Mouse (Mus musculus): ENCODE measurements at regions not wholly inside any gene's neighbourhood (a gene's known extent, or its start where the extent isn't known, plus 50 kb on each side); places are given as distances from the start of the nearest gene placed in this dataset.
A peak's percentile ranks its signal among the peaks of the same experiment; 100 is the strongest.

- intact Hi-C loops (cut with DNase I) = no loop called here
- H3K27ac ChIP-seq = 0 out of 2 replicates have a peak overlapping the region, but pooled peaks have one; percentile 15
- DNase-seq (ENCODE audit: extremely low spot score in 1 of 2, low spot score in 2 of 2) = no peak
- H3K4me3 ChIP-seq = no peak overlapping the region
- no peak for TF ChIP-seq CTCF (IDR thresholded peaks at IDR 0.05)
These were observed 247.0 kb downstream of the Enc1 start for GRCm38 (mm10) chr13:97487746-97488473.

GRCm38 (mm10) chr13:97486490-97486889, 245.6 kb downstream of the Enc1 start:
- intact Hi-C loops (cut with DNase I) = no loop called here
- no peak for TF ChIP-seq CTCF (IDR thresholded peaks at IDR 0.05)
- Histone ChIP-seq H3K27ac (peak overlapping the region; percentile 72; the same call in 1 of the 2 replicates), H3K4me3 (no peak overlapping the region)
- DNase-seq (ENCODE audit: extremely low spot score in 1 of 2, low spot score in 2 of 2) = no peak

GRCm38 (mm10) chr13:97485886-97486285, 245.0 kb downstream of the Enc1 start:
- no peak overlapping the region for H3K4me3 ChIP-seq
- no peak for TF ChIP-seq CTCF (IDR thresholded peaks at IDR 0.05)
- peak overlapping the region; percentile 72 for H3K27ac ChIP-seq
- no peak for DNase-seq (ENCODE audit: extremely low spot score in 1 of 2, low spot score in 2 of 2)
- intact Hi-C loops (cut with DNase I) = no loop called here

- intact Hi-C loops (cut with DNase I) = no loop called here
- TF ChIP-seq CTCF (IDR thresholded peaks at IDR 0.05) = no peak
- Histone ChIP-seq H3K27ac (peak overlapping the region; percentile 72), H3K4me3 (no peak overlapping the region)
- no peak for DNase-seq (ENCODE audit: extremely low spot score in 1 of 2, low spot score in 2 of 2)
These were observed 244.1 kb downstream of the Enc1 start for GRCm38 (mm10) chr13:97484808-97485545.

GRCm38 (mm10) chr13:97483681-97484080, 242.8 kb downstream of the Enc1 start:
- intact Hi-C loops (cut with DNase I) = no loop called here
- no peak for TF ChIP-seq CTCF (IDR thresholded peaks at IDR 0.05)
- no peak for DNase-seq (ENCODE audit: extremely low spot score in 1 of 2, low spot score in 2 of 2)
- H3K4me3 ChIP-seq = no peak overlapping the region
- no peak overlapping the region for H3K27ac ChIP-seq

- intact Hi-C loops (cut with DNase I) = no loop called here
- no peak for DNase-seq (ENCODE audit: extremely low spot score in 1 of 2, low spot score in 2 of 2)
- Histone ChIP-seq H3K4me3 (no peak overlapping the region), H3K27ac (no peak overlapping the region)
- no peak for TF ChIP-seq CTCF (IDR thresholded peaks at IDR 0.05)
These were observed 241.6 kb downstream of the Enc1 start for GRCm38 (mm10) chr13:97482439-97482946.

GRCm38 (mm10) chr13:97481259-97481658, 240.4 kb downstream of the Enc1 start:
- Histone ChIP-seq H3K4me3 (no peak overlapping the region), H3K27ac (no peak overlapping the region)
- intact Hi-C loops (cut with DNase I) = no loop called here
- no peak for TF ChIP-seq CTCF (IDR thresholded peaks at IDR 0.05)
- no peak for DNase-seq (ENCODE audit: extremely low spot score in 1 of 2, low spot score in 2 of 2)

- TF ChIP-seq CTCF (IDR thresholded peaks at IDR 0.05) = no peak
- intact Hi-C loops (cut with DNase I) = no loop called here
- no peak for DNase-seq (ENCODE audit: extremely low spot score in 1 of 2, low spot score in 2 of 2)
- Histone ChIP-seq H3K4me3 (no peak overlapping the region), H3K27ac (no peak overlapping the region)
These were observed 238.2 kb downstream of the Enc1 start for GRCm38 (mm10) chr13:97479066-97479586.

GRCm38 (mm10) chr13:97473971-97474365, 233.1 kb downstream of the Enc1 start:
- no peak overlapping the region for H3K4me3 ChIP-seq
- DNase-seq (ENCODE audit: extremely low spot score in 1 of 2, low spot score in 2 of 2) = no peak
- intact Hi-C loops (cut with DNase I) = no loop called here
- H3K27ac ChIP-seq = no peak overlapping the region
- no peak for TF ChIP-seq CTCF (IDR thresholded peaks at IDR 0.05)

- Histone ChIP-seq H3K27ac (no peak overlapping the region), H3K4me3 (no peak overlapping the region)
- intact Hi-C loops (cut with DNase I) = no loop called here
- TF ChIP-seq CTCF (IDR thresholded peaks at IDR 0.05) = no peak
- no peak for DNase-seq (ENCODE audit: extremely low spot score in 1 of 2, low spot score in 2 of 2)
These were observed 232.5 kb downstream of the Enc1 start for GRCm38 (mm10) chr13:97473256-97473970.

GRCm38 (mm10) chr13:97469999-97470398, 229.1 kb downstream of the Enc1 start:
- TF ChIP-seq CTCF (IDR thresholded peaks at IDR 0.05) = no peak
- H3K27ac ChIP-seq = peak overlapping the region; percentile 28; the same call in 1 of the 2 replicates
- intact Hi-C loops (cut with DNase I) = no loop called here
- no peak for DNase-seq (ENCODE audit: extremely low spot score in 1 of 2, low spot score in 2 of 2)
- no peak overlapping the region for H3K4me3 ChIP-seq

All from left cerebral cortex, adult 2 months (tissue).